ENCODE assay signal across 9 mouse cellular contexts in the genomic region with DNA sequence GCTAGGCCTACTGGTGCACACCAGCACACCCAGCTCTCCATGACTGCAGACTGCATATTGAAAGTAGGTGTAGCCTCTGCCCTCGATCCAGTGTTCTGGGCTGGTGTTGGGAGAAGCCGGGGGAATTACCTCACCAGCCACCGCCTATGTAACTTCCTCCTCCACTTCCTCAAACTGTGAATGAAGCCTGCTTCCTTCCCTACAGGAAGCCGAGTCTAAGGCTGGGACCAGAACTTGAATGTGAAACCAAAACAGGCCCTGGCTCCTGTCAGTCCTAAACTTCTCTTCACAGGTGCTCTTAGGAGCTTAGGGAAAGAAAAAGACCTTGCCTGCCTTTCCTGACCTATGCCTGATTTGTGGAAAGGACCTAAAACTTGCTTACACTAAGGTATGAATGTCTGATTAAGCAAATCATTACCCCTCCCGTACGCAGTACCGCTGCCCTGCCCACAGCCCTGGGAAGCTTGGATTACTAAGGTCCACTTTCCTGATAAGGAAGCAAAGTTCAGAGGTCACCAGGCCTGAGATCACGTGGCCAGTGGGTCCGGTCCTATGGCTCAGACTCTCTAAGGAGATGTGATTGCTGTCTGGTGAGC. TPM values are rescaled to one million over a fixed set of nuclear protein-coding genes. Genes with fewer than 3 reads are reported as not detected.
DNase-seq lines count a peak whose midpoint lies in the region; ATAC-seq and TF ChIP-seq lines count a peak whose summit lies in the region.
"Had no signal": no experiment of that assay in that cellular context is flagged by ENCODE, and none has a peak within 500 bp of the region (broad histone marks: within the 10 kb centered on the region; RNA-seq: fewer than 3 reads in every experiment).

No protein-coding gene starts in this region.

- WGBS in liver, embryonic 14.5 days (ENCODE audit: insufficient replicate concordance): 23% methylated on average over 9 of the region's 9 CpGs
- 78% methylated on average over 9 of the region's 9 CpGs for WGBS in forebrain, embryonic 11.5 days

- TF ChIP-seq EP300 in liver, embryonic 14.5 days (IDR thresholded peaks at IDR 0.05; ENCODE audit: low read depth): no peak

- H3K4me2 ChIP-seq in liver, embryonic 14.5 days (ENCODE audit: low read depth): peak overlapping the region; percentile 38
- no peak overlapping the region for H3K4me2 ChIP-seq in forebrain, embryonic 11.5 days (ENCODE audit: low read depth, low read length, severe bottlenecking)
- H3K4me2 ChIP-seq: embryonic facial prominence, embryonic 13.5 days had no signal

- DNase-seq in adrenal gland, postnatal 36 days: peak; percentile 31 to 44
- DNase-seq in liver, embryonic 14.5 days (ENCODE audit: low read depth in 3 of 3, low spot score in 3 of 3): no peak
- peak; percentile 21 for DNase-seq in spleen, adult 12 weeks (ENCODE audit: low spot score)
- DNase-seq in frontal cortex, postnatal 36 days (ENCODE audit: low spot score in 2 of 2): no peak
- no peak for DNase-seq in forebrain, embryonic 11.5 days (ENCODE audit: low spot score)
- no peak for DNase-seq in embryo, embryonic 9.5 days (ENCODE audit: extremely low spot score)

- ATAC-seq in CD4-positive, CD25-positive, alpha-beta regulatory T cell, adult 4 months: peak; percentile 88
- peak; percentile 93 to 98 for ATAC-seq in hematopoietic stem cell, adult 5-6 weeks (replicated peaks in 1 of 2; ENCODE audit: insufficient read depth in 1 of 2, low FRiP score in 2 of 2, low TSS enrichment in 1 of 2, low read depth in 1 of 2, poor library complexity in 2 of 2, severe bottlenecking in 2 of 2)
- peak; percentile 55; the same call in 1 of the 2 replicates for ATAC-seq in liver, embryonic 14.5 days (ENCODE audit: insufficient read depth)
- ATAC-seq in forebrain, embryonic 11.5 days (replicated peaks; ENCODE audit: low FRiP score): no peak

- H3K9ac ChIP-seq in liver, embryonic 14.5 days (replicated peaks): no peak overlapping the region
- no peak overlapping the region for H3K9ac ChIP-seq in forebrain, embryonic 11.5 days (ENCODE audit: low read length)
- H3K9ac ChIP-seq: embryonic facial prominence, embryonic 13.5 days had no signal

- H3K27me3 ChIP-seq in liver, embryonic 14.5 days (ENCODE audit: control insufficient read depth, insufficient read depth, low read length): no peaks in the 10 kb centered on the region
- H3K27me3 ChIP-seq in forebrain, embryonic 11.5 days (ENCODE audit: control insufficient read depth, insufficient read depth, low read length): no peaks in the 10 kb centered on the region
- H3K27me3 ChIP-seq: embryonic facial prominence, embryonic 13.5 days had no signal

- H3K36me3 ChIP-seq in liver, embryonic 14.5 days (replicated peaks; ENCODE audit: control insufficient read depth, insufficient read depth, low read depth): no peaks in the 10 kb centered on the region
- H3K36me3 ChIP-seq in forebrain, embryonic 11.5 days (ENCODE audit: control insufficient read depth, insufficient read depth, low read length): no peaks in the 10 kb centered on the region
- H3K36me3 ChIP-seq: embryonic facial prominence, embryonic 13.5 days had no signal

- H3K27ac ChIP-seq in liver, embryonic 14.5 days: peak overlapping the region; percentile 6; the same call in 1 of the 2 replicates
- no peak overlapping the region for H3K27ac ChIP-seq in forebrain, embryonic 11.5 days (ENCODE audit: low read depth, low read length)
- H3K27ac ChIP-seq: embryonic facial prominence, embryonic 13.5 days had no signal

- H3K4me3 ChIP-seq in liver, embryonic 14.5 days (ENCODE audit: insufficient read depth in 1 of 2, low read depth in 2 of 2, low read length in 2 of 2): peak overlapping the region; percentile 12 to 14; a peak in 2 of 4 replicates
- H3K4me3 ChIP-seq in forebrain, embryonic 11.5 days (ENCODE audit: low read depth, low read length): no peak overlapping the region
- H3K4me3 ChIP-seq: embryonic facial prominence, embryonic 13.5 days had no signal

- H3K4me1 ChIP-seq in liver, embryonic 14.5 days (replicated peaks; ENCODE audit: control insufficient read depth in 2 of 2, insufficient read depth in 2 of 2, low read length in 1 of 2): peaks cover 3 to 27% of the 10 kb centered on the region in 2 experiments; a peak in 3 of 4 replicates
- no peaks in the 10 kb centered on the region for H3K4me1 ChIP-seq in forebrain, embryonic 11.5 days (replicated peaks; ENCODE audit: control insufficient read depth, insufficient read depth, low read length)
- H3K4me1 ChIP-seq: embryonic facial prominence, embryonic 13.5 days had no signal

- TF ChIP-seq CTCF in liver, embryonic 14.5 days (IDR thresholded peaks at IDR 0.05; ENCODE audit: low read depth): no peak

- H3K9me3 ChIP-seq in liver, embryonic 14.5 days (ENCODE audit: control insufficient read depth, low read length): no peaks in the 10 kb centered on the region
- no peaks in the 10 kb centered on the region for H3K9me3 ChIP-seq in forebrain, embryonic 11.5 days (ENCODE audit: control insufficient read depth, low read length)
- H3K9me3 ChIP-seq: embryonic facial prominence, embryonic 13.5 days had no signal

RNA-seq across cellular contexts. Expression of a gene that starts 9.3 kb away (rescaled TPM):
- 1 to 10 TPM in 1 of 2 experiments, under 1 TPM in 1; 0.96 to 1.8 TPM for polyA plus RNA-seq in CD4-positive, CD25-positive, alpha-beta regulatory T cell, adult 4 months (2017; shearing (Covaris generic))
- total RNA-seq in adrenal gland, postnatal 36 days (2021): 10 to 100 TPM in 1 of 2 experiments, under 1 TPM in 1; 0.99 to 31.3 TPM
- total RNA-seq in hematopoietic stem cell, adult 5-6 weeks (2017): 0.19 and 0.74 TPM in 2 replicates
- polyA plus RNA-seq in liver, embryonic 14.5 days (2012; rRNA removed): 0.92 and 1.1 TPM in 2 replicates
- polyA plus RNA-seq in liver, embryonic 14.5 days (2014; fragmentation: Nextera tagmentation; extraction: Ambion mirVana): 1.2 and 1.3 TPM in 2 replicates
- polyA plus RNA-seq in forebrain, embryonic 11.5 days (2014; fragmentation: Nextera tagmentation; extraction: Ambion mirVana): 3.8 and 4.6 TPM in 2 replicates

RNA-seq across cellular contexts. Expression of a gene that starts 15.4 kb away (rescaled TPM):
- 10 to 100 TPM in 1 of 2 experiments, 1 to 10 TPM in 1; 5.4 to 14.9 TPM for polyA plus RNA-seq in CD4-positive, CD25-positive, alpha-beta regulatory T cell, adult 4 months (2017; shearing (Covaris generic))
- 1 to 10 TPM; 3.3 to 5.7 TPM for total RNA-seq in adrenal gland, postnatal 36 days (2021)
- total RNA-seq in hematopoietic stem cell, adult 5-6 weeks (2017): 4.5 and 8.0 TPM in 2 replicates
- polyA plus RNA-seq in liver, embryonic 14.5 days (2012; rRNA removed): 1.9 and 2.1 TPM in 2 replicates
- polyA plus RNA-seq in liver, embryonic 14.5 days (2014; fragmentation: Nextera tagmentation; extraction: Ambion mirVana): 3.3 and 3.5 TPM in 2 replicates
- polyA plus RNA-seq in forebrain, embryonic 11.5 days (2014; fragmentation: Nextera tagmentation; extraction: Ambion mirVana): 4.8 and 5.5 TPM in 2 replicates

RNA-seq across cellular contexts. Expression of a gene that starts 20.4 kb away (rescaled TPM):
- 10 to 100 TPM; 64.3 to 66.9 TPM for polyA plus RNA-seq in CD4-positive, CD25-positive, alpha-beta regulatory T cell, adult 4 months (2017; shearing (Covaris generic))
- 10 to 100 TPM; 10.8 to 13.6 TPM for total RNA-seq in adrenal gland, postnatal 36 days (2021)
- total RNA-seq in hematopoietic stem cell, adult 5-6 weeks (2017): 46.5 and 50.1 TPM in 2 replicates
- polyA plus RNA-seq in liver, embryonic 14.5 days (2012; rRNA removed): 43.2 and 55.6 TPM in 2 replicates
- polyA plus RNA-seq in liver, embryonic 14.5 days (2014; fragmentation: Nextera tagmentation; extraction: Ambion mirVana): 95.7 and 104 TPM in 2 replicates
- 177 and 187 TPM in 2 replicates for polyA plus RNA-seq in forebrain, embryonic 11.5 days (2014; fragmentation: Nextera tagmentation; extraction: Ambion mirVana)

RNA-seq across cellular contexts. Expression of a gene that starts 48.4 kb away (rescaled TPM):
- 1 to 10 TPM in 1 of 2 experiments, under 1 TPM in 1; 0.24 to 1.1 TPM for polyA plus RNA-seq in CD4-positive, CD25-positive, alpha-beta regulatory T cell, adult 4 months (2017; shearing (Covaris generic))
- total RNA-seq in adrenal gland, postnatal 36 days (2021): 1 to 10 TPM; 1.3 to 1.7 TPM
- 9.8 and 12.8 TPM in 2 replicates for total RNA-seq in hematopoietic stem cell, adult 5-6 weeks (2017)
- polyA plus RNA-seq in liver, embryonic 14.5 days (2012; rRNA removed): 2.0 and 2.3 TPM in 2 replicates
- polyA plus RNA-seq in liver, embryonic 14.5 days (2014; fragmentation: Nextera tagmentation; extraction: Ambion mirVana): 2.5 and 2.6 TPM in 2 replicates
- 0.87 and 1.0 TPM in 2 replicates for polyA plus RNA-seq in forebrain, embryonic 11.5 days (2014; fragmentation: Nextera tagmentation; extraction: Ambion mirVana)

Comparison
In these comparisons a context has a peak if more than half of its experiments do, and no peak if none do; other contexts are left out.
1. DNase-seq: peak in adrenal gland, postnatal 36 days (2 of 2) and spleen, adult 12 weeks (single experiment); none in liver, embryonic 14.5 days (0 of 3), frontal cortex, postnatal 36 days (0 of 2), forebrain, embryonic 11.5 days (single experiment) and embryo, embryonic 9.5 days (single experiment).